Mouse (Mus musculus) midbrain, postnatal 0 days (tissue): ENCODE results near the gene Mrpl4. TPM values are rescaled to one million over a fixed set of nuclear protein-coding genes. Genes with fewer than 3 reads are reported as not detected.

Source experiments
- ATAC-seq: fragments of 200-750 bp; cut with Nextera tagmentation; 2 replicates; pipeline ENCODE4 v1.8.0; 2017; ENCODE audit warnings: moderate number of reproducible peaks, mild to moderate bottlenecking, moderate TSS enrichment, moderate library complexity; ENCODE audit not compliant: low FRiP score
- DNase-seq: peaks from one replicate; pipeline ENCODE4 v3.0.0-alpha.2; 2015; ENCODE audit warnings: low spot score
- H3K27ac ChIP-seq: fragments of 300-500 bp; sonication (generic); 2 replicates; pipeline ENCODE4 v1.5.1; 2014; ENCODE audit warnings: low read depth, mild to moderate bottlenecking, low read length, mixed read lengths
- H3K27me3 ChIP-seq: fragments of 300-500 bp; sonication (generic); 2 replicates; pipeline ENCODE4 v1.6.1; 2014; ENCODE audit warnings: low read length, control low read depth, mixed read lengths; ENCODE audit not compliant: insufficient read depth
- H3K36me3 ChIP-seq: fragments of 300-500 bp; sonication (generic); 2 replicates; pipeline ENCODE4 v1.6.1; 2014; ENCODE audit warnings: low read length, control low read depth, mixed read lengths; ENCODE audit not compliant: insufficient read depth
- H3K4me1 ChIP-seq: fragments of 300-500 bp; sonication (generic); 2 replicates; pipeline ENCODE4 v1.6.1; 2014; ENCODE audit warnings: mild to moderate bottlenecking, control low read depth, antibody characterized with exemption, low read length, mixed read lengths; ENCODE audit not compliant: insufficient read depth
- H3K4me2 ChIP-seq: fragments of 300-500 bp; sonication (generic); 2 replicates; pipeline ENCODE4 v1.6.1; 2014; ENCODE audit warnings: low read depth, mild to moderate bottlenecking, low read length, mixed read lengths; ENCODE audit not compliant: poor library complexity, severe bottlenecking
- H3K4me3 ChIP-seq: fragments of 300-500 bp; sonication (generic); 2 replicates; pipeline ENCODE4 v1.5.1; 2014; ENCODE audit warnings: low read depth, mild to moderate bottlenecking, low read length, moderate library complexity
- H3K9ac ChIP-seq: fragments of 300-500 bp; sonication (generic); replicated peaks from 2 replicates; pipeline ENCODE4 v1.6.1; 2014; ENCODE audit warnings: mild to moderate bottlenecking, low read length, moderate library complexity, mixed read lengths; ENCODE audit not compliant: poor library complexity, severe bottlenecking
- H3K9me3 ChIP-seq: fragments of 300-500 bp; sonication (generic); 2 replicates; pipeline ENCODE4 v1.6.1; 2016; ENCODE audit warnings: low read length, control low read depth
- CTCF ChIP-seq: IDR thresholded peaks from 2 replicates; pipeline ENCODE4 v1.5.1; 2016; ENCODE audit warnings: antibody characterized with exemption, mild to moderate bottlenecking
- WGBS: fragments of 180-500 bp; shearing (Covaris S2); extraction: QIAGEN DNeasy Blood & Tissue Kit; methylation state at CpG from one replicate; pipeline ENCODE4 v1.1.7; 2014; 5-methylcytosine and 5-hydroxymethylcytosine counted together
- polyA plus RNA-seq: library from polyadenylated mRNA; unstranded; fragments of >200 nt; fragmentation: Nextera tagmentation; extraction: Ambion mirVana; gene quantifications from 2 replicates; pipeline ENCODE4 v1.2.1, GENCODE M21; 2015
- total RNA-seq: library from RNA; depleted of rRNA; stranded (reverse); fragments of >200 nt; gene quantifications from 2 replicates; pipeline ENCODE4 v1.2.3, GENCODE M21; 2014

Mrpl4 gene
- total and polyA plus RNA-seq, 2 experiments from 2014 or later: 62.9 to 105 TPM

GRCm38 (mm10) chr9:20966747-20967146, 35.8 kb upstream of the Mrpl4 start:
- H3K4me3 ChIP-seq: no peak overlapping the region
- H3K27ac ChIP-seq: no peak overlapping the region
- ATAC-seq (no peak), DNase-seq (no peak)
- no peak overlapping the region for H3K4me2 ChIP-seq
- no peak overlapping the region for H3K9ac ChIP-seq
- no peaks in the 10 kb centered on the region for H3K9me3 ChIP-seq
- WGBS: 72% methylated on average over 5 of the region's 5 CpGs
- H3K27me3 ChIP-seq: no peaks in the 10 kb centered on the region
- no peaks in the 10 kb centered on the region; the same call in 1 of the 2 replicates for H3K4me1 ChIP-seq
- no peak for TF ChIP-seq CTCF
- H3K36me3 ChIP-seq: peaks cover 12% of the 10 kb centered on the region

- Histone ChIP-seq H3K9me3 (no peaks in the 10 kb centered on the region), H3K4me3 (no peak overlapping the region), H3K27me3 (no peaks in the 10 kb centered on the region), H3K27ac (peak overlapping the region; percentile 44; the same call in 1 of the 2 replicates), H3K36me3 (peaks cover 12% of the 10 kb centered on the region), H3K9ac (peak overlapping the region; percentile 25; the same call in 1 of the 2 replicates), H3K4me1 (peaks cover 7% of the 10 kb centered on the region; the same call in 1 of the 2 replicates), H3K4me2 (no peak overlapping the region)
- DNase-seq (no peak), ATAC-seq (0 out of 2 replicates have a peak, but pooled peaks have one; percentile 4)
- 76% methylated on average over 7 of the region's 7 CpGs for WGBS
- TF ChIP-seq CTCF: no peak
Observed at GRCm38 (mm10) chr9:20971751-20972140, 30.8 kb upstream of the Mrpl4 start.

- WGBS: 31% methylated on average over 28 of the region's 28 CpGs
- H3K9me3 ChIP-seq: no peaks in the 10 kb centered on the region
- peak overlapping the region; percentile 44 for H3K27ac ChIP-seq
- H3K4me3 ChIP-seq: no peak overlapping the region
- no peaks in the 10 kb centered on the region for H3K27me3 ChIP-seq
- H3K4me1 ChIP-seq: peaks cover 7% of the 10 kb centered on the region; the same call in 1 of the 2 replicates
- TF ChIP-seq CTCF: no peak
- H3K36me3 ChIP-seq: peaks cover 7% of the 10 kb centered on the region
- peak overlapping the region; percentile 25 for H3K9ac ChIP-seq
- ATAC-seq (peak; percentile 36), DNase-seq (peak; percentile 51)
- H3K4me2 ChIP-seq: peak overlapping the region; percentile 23; the same call in 1 of the 2 replicates
Observed at GRCm38 (mm10) chr9:20972141-20972992, 30.2 kb upstream of the Mrpl4 start.

GRCm38 (mm10) chr9:20973001-20973681, 29.4 kb upstream of the Mrpl4 start:
- no peak overlapping the region for H3K27ac ChIP-seq

GRCm38 (mm10) chr9:20973682-20974075, 28.9 kb upstream of the Mrpl4 start:
- H3K9ac ChIP-seq: no peak overlapping the region
- no peaks in the 10 kb centered on the region for H3K27me3 ChIP-seq
- WGBS: 58% methylated on average over 6 of the region's 6 CpGs
- DNase-seq (no peak), ATAC-seq (no peak)
- no peaks in the 10 kb centered on the region for H3K36me3 ChIP-seq
- peaks cover 7% of the 10 kb centered on the region; the same call in 1 of the 2 replicates for H3K4me1 ChIP-seq
- no peak for TF ChIP-seq CTCF
- no peaks in the 10 kb centered on the region for H3K9me3 ChIP-seq
- no peak overlapping the region for H3K4me3 ChIP-seq
- H3K4me2 ChIP-seq: no peak overlapping the region
- H3K27ac ChIP-seq: no peak overlapping the region

More at GRCm38 (mm10) chr9:20973001-20973681, 29.4 kb upstream of the Mrpl4 start:
- Histone ChIP-seq H3K4me2 (no peak overlapping the region), H3K27me3 (no peaks in the 10 kb centered on the region), H3K9ac (no peak overlapping the region), H3K4me3 (no peak overlapping the region), H3K9me3 (no peaks in the 10 kb centered on the region), H3K4me1 (peaks cover 7% of the 10 kb centered on the region; the same call in 1 of the 2 replicates), H3K36me3 (no peaks in the 10 kb centered on the region; the same call in 1 of the 2 replicates)
- DNase-seq: no peak
- TF ChIP-seq CTCF: no peak
- WGBS: 89% methylated on average over 4 of the region's 4 CpGs
- ATAC-seq: no peak
